Mouse (Mus musculus) myocyte (in vitro differentiated cells): ENCODE measurements around the gene Vti1a.

Experiments used
- CEBPB ChIP-seq: IDR thresholded peaks from 2 replicates; pipeline ENCODE4 v1.6.1; 2011; ENCODE audit warnings: mild to moderate bottlenecking, moderate library complexity; ENCODE audit not compliant: poor library complexity, insufficient read depth, severe bottlenecking
- MAX ChIP-seq: IDR thresholded peaks from one replicate; pipeline ENCODE4 v1.6.1; 2011; ENCODE audit warnings: low read depth, mild to moderate bottlenecking, control low read depth
- MYOD1 ChIP-seq, 3 experiments: IDR thresholded peaks; one replicate each; pipeline ENCODE4 v1.6.1; 2011; ENCODE audit warnings: control low read depth in 2 of 3, low read depth in 2 of 3, mild to moderate bottlenecking in 2 of 3, moderate library complexity in 1 of 3; ENCODE audit not compliant: insufficient read length in 2 of 3, control insufficient read depth in 1 of 3
- MYOG ChIP-seq, 3 experiments: IDR thresholded peaks; one replicate each; pipeline ENCODE4 v1.6.1; 2011; ENCODE audit warnings: control low read depth in 2 of 3, low read depth in 2 of 3, mild to moderate bottlenecking in 2 of 3; ENCODE audit not compliant: insufficient read length in 2 of 3, control insufficient read depth in 1 of 3, insufficient read depth in 1 of 3
- POLR2A ChIP-seq: IDR thresholded peaks from one replicate; pipeline ENCODE4 v1.6.1; 2011; ENCODE audit warnings: low read depth, mild to moderate bottlenecking, control low read depth, moderate library complexity; ENCODE audit not compliant: insufficient read length
- TCF12 ChIP-seq: IDR thresholded peaks from one replicate; pipeline ENCODE4 v1.6.1; 2011; ENCODE audit warnings: mild to moderate bottlenecking, control low read depth; ENCODE audit not compliant: poor library complexity, insufficient read depth, severe bottlenecking
- TCF3 ChIP-seq: IDR thresholded peaks from one replicate; pipeline ENCODE4 v1.6.1; 2011; ENCODE audit warnings: low read depth, control low read depth; ENCODE audit not compliant: insufficient read length
- USF1 ChIP-seq: IDR thresholded peaks from one replicate; pipeline ENCODE4 v1.6.1; 2011; ENCODE audit warnings: low read depth, mild to moderate bottlenecking, control low read depth, moderate library complexity

DNA sequence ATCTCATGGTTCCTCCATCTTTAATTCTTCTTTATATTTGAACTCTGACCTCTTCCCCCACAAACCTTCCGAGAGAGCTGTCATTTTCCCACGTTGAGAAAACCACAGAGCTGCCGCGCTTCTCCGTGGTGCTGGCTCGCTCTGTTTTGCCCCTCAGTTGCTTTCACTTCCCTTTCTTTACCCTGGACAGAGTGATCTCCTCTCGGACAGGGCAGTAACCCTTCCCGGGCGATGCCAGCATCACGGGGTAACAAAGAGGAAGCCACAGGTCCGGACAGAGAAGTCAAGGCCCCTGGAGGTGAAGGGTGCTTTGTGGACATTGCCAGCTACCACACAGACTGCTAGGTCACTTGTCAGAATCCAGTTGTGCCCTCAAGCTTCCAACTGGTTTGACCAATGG, 344.1 kb downstream of the Vti1a start:
- TF ChIP-seq MAX: no peak
- no peak for TF ChIP-seq POLR2A
- no peak for TF ChIP-seq MYOD1 (IDR thresholded peaks at IDR 0.05; ENCODE audit: control insufficient read depth in 1 of 3, insufficient read length in 2 of 3, low read depth in 2 of 3)
- no peak for TF ChIP-seq MYOG (IDR thresholded peaks at IDR 0.05; ENCODE audit: control insufficient read depth in 1 of 3, insufficient read depth in 1 of 3, insufficient read length in 2 of 3, low read depth in 2 of 3)
- no peak for TF ChIP-seq TCF3
- TF ChIP-seq CEBPB: no peak
- no peak for TF ChIP-seq TCF12
- TF ChIP-seq USF1: no peak
